Mouse (Mus musculus) spleen, embryonic (tissue): ENCODE results near the gene Camta1.

ENCODE experiments used
- CTCF ChIA-PET: fragments of 350-600 bp; sonication (Branson Sonifier 250); formaldehyde crosslinking; loops from one replicate; lab custom pipeline; 2022; lab: Charles Lee

The Camta1 gene

GRCm38 (mm10) chr4:151451885-151452284 lies 409.8 kb downstream of the Camta1 start:
- CTCF ChIA-PET = no interaction called here

- CTCF ChIA-PET = no interaction called here
Measured at GRCm38 (mm10) chr4:151449981-151450380, 411.7 kb downstream of the Camta1 start.

- CTCF ChIA-PET = no interaction called here
Measured at GRCm38 (mm10) chr4:151448341-151448740, 413.3 kb downstream of the Camta1 start.

DNA sequence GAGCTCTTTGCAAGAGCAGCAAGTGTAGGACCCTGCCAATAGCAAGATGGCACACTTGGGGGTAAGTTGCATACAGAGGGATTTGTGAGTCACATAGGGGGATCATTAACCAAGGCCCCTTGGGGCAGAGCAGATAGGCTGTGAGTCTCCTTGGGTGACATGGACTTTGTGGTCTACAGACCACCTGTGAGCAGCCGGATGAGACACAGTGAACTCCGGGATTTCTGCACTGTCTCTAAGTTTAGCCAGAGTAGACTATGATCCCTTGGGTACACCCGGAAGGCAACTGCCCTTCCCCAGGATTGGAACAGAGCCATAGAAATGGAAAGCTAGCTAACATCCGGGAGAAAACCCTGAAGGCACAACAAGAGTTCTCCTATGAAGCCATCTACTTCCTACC lies 417.0 kb downstream of the Camta1 start:
- CTCF ChIA-PET = no interaction called here

GRCm38 (mm10) chr4:151438561-151438960 lies 423.1 kb downstream of the Camta1 start:
- CTCF ChIA-PET = no interaction called here

- CTCF ChIA-PET = no interaction called here
Measured at GRCm38 (mm10) chr4:151437859-151438258, 423.8 kb downstream of the Camta1 start.

DNA sequence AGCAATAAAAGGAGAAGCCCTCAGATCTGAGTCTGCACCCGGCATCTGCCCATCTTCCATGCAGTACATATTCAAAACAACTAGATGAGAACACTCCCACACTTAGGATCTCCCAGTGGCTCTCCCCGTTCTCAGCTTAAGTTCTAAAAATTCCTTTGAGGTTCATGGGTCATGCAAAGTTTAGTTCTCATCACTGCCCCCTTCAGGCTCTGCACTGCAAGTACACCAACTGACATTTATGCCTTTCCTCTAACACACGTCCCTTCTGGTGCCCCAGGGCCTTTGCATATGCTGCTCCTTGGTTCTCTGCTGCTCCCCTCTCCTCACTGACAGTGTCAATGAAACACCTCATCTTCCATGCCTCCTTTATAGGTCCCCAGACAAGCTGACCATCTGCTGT lies 436.5 kb downstream of the Camta1 start:
- CTCF ChIA-PET = no interaction called here

DNA sequence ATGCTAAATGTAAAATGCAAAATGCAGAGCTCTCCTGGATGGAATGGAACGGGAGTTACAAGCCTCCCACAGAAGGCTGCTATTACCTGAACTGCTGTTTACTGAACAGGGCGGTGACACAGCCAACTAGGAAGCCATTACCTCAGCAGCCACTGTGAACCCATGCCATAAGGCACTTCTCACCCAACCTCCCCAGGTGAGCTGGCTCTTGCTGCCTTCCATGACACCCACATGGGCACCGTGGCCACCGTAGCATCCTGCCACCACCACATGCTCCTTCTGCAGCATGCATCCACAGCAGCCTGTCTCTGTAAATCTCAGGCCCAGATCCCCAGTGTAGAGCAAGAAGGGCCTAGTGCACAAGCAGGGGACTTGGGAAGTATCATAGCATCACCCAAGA lies 438.8 kb downstream of the Camta1 start:
- CTCF ChIA-PET = no interaction called here

GRCm38 (mm10) chr4:151422361-151422760 lies 439.3 kb downstream of the Camta1 start:
- CTCF ChIA-PET = no interaction called here

DNA sequence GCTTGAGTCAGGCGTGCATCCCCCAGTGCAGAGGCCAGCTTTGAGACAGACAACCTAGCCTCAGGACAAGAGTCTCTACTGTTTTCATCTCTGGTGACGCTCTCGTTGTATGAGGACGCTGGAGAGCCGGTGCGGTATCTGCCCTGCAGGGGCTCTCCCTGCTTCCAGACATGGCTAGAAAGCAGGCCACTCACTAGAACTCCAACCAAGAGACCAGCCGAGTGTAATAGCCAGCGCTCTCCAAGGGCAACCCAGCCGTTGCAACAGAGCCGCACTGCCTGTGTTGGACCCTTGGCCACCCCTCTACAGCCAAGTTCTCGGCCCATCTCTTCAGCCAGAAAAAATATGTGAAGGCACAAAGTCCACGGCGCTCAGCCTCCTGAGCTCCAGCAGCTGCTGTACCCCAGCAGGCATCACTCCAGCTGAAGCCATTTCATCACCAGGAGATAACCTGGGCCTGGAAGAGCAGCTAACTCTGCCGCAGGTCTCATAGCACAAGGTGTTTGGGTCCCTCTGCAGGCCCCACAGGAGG lies 443.3 kb downstream of the Camta1 start:
- CTCF ChIA-PET = no interaction called here

DNA sequence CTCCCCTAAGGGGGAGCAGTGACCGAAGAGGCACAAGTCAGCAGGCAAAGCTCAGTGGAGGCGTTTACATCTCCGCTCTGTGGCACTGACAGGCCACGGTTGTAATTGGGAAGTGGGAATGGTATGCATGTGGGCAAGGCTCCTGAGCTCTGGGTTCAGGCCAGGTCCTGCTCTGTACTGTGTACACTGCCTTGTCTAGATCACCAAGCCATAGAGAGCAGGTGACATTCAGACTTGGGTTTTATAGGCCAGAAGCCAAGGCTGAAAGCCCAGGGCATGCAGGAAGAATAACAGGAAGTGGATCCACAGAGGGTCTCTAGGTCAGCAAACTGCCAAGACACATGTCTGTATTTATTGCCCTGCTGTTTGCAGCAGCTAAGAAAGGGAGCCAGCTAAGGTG lies 445.9 kb downstream of the Camta1 start:
- CTCF ChIA-PET = no interaction called here

GRCm38 (mm10) chr4:151415376-151415775 lies 446.3 kb downstream of the Camta1 start:
- CTCF ChIA-PET = no interaction called here

GRCm38 (mm10) chr4:151414952-151415351 lies 446.7 kb downstream of the Camta1 start:
- CTCF ChIA-PET = no interaction called here

GRCm38 (mm10) chr4:151411641-151412061 lies 450.0 kb downstream of the Camta1 start:
- CTCF ChIA-PET = no interaction called here

- CTCF ChIA-PET = no interaction called here
Measured at GRCm38 (mm10) chr4:151411016-151411415, 450.7 kb downstream of the Camta1 start.

DNA sequence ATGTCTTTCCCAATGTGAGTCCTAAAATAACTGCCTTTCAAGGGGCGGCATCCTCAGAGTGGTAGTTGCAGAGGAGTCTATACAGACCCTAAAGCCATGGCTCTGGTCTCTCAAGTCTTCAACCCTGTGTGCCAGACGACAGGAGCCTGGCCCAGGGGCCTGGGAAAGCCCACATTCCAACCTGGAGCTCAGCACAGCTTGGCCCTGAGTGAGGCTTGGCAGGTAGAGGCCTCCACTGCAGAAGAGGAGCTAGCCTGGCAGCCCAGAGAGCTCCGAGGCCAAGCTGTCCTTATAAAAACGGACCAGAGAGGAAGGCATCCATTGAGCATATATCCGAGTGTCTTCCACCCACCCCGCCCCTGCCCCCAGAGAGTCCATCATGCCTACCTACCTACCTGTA lies 452.4 kb downstream of the Camta1 start:
- CTCF ChIA-PET = no interaction called here

- CTCF ChIA-PET = no interaction called here
Measured at GRCm38 (mm10) chr4:151408811-151409210, 452.9 kb downstream of the Camta1 start.

DNA sequence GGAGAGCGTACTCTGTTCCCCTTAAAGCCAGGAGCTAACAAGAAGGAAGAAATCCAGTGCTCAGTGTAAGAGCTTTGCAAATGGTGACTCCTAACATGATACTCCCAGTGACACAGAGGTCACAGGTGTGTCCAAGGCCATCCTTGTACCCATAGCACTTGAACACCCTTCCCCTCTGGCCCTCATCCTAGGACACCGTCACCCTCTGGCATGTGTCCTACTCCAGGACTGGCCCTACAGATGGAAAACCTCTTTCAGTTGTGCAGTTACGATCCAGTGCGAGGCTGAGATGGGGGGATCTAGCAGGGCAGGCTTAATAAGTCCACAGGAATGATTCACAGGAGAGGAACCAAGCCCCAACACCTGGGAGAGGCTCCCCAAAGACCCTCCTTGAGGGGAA lies 453.4 kb downstream of the Camta1 start:
- CTCF ChIA-PET = no interaction called here

GRCm38 (mm10) chr4:151407129-151407528 lies 454.5 kb downstream of the Camta1 start:
- CTCF ChIA-PET = no interaction called here

GRCm38 (mm10) chr4:151404581-151405256 lies 457.0 kb downstream of the Camta1 start:
- CTCF ChIA-PET = no interaction called here

DNA sequence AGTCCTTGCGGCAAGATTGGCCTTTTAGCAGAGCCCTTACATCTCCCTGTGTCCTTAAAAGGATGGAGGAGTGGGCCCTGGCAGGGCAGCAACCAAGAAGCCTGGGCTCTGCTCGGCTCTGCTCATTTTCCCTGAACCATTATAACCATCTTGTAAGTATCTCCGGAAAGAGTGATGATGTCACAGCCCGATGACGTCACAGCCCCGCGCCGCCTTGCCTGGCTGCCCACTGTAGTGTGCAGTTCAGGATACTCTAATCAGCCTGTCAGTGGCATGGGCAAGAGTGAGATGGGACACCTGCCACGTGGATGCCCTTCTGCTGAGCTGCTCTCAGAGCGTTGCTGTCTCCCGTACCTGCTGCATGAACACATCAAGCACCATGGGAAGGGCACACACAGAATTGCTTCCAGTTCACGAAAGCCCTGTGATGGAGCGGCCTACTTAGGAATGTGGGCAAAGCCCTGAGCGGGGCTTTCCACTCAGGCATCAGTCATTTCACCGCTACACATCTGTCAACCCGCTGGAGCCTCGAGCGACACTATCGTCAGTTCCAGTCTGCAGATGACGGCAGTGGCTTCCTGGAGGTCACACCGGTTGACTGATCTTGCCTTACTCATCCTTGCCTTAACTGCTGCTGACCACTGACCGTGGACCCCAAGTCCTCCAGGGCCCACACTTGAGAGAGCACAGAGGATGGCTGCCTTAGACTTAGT lies 459.8 kb downstream of the Camta1 start:
- CTCF ChIA-PET = no interaction called here

GRCm38 (mm10) chr4:151396536-151396935 lies 465.1 kb downstream of the Camta1 start:
- CTCF ChIA-PET = no interaction called here

DNA sequence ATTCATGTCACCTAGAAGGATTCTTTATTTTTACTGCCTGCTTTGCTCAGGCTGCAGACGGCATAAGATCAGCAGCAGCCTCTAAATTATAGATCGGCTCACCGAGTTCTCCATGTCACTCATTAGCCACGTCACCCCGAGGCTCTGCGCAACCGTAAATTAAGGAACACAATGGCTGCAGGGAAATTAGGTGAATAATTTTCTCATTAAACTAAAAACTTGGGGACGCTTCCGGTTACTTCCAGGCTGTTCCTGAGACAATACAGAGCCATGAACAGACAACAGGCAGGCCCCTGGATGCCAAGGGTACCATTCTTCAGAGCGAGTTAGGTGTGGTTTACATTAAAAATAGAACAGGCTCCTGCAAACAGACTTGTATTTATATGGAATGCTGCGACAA lies 472.3 kb downstream of the Camta1 start:
- CTCF ChIA-PET = no interaction called here
